Mouse (Mus musculus): Measurements from ENCODE around the gene Gm20823.
"Not testable (repeated sequence)": the region's sequence is repeated elsewhere in the genome, so short reads cannot be mapped to it uniquely, and the experiment has no call there.

The Gm20823 gene

GRCm38 (mm10) chrY:62464745-62465144 lies at the start of gene Gm20823:
Gene Gm20823 (minus strand): TSS chrY:62464845.
- in situ Hi-C loops (cut with MboI): not testable (repeated sequence)
